Mouse (Mus musculus) left cerebral cortex, adult 9 months (tissue): Measurements from ENCODE around the gene Saa4.
"Not testable (repeated sequence)": the region's sequence is repeated elsewhere in the genome, so short reads cannot be mapped to it uniquely, and the experiment has no call there.

Source experiments
- DNase-seq, 2 experiments: peaks; one replicate each; pipeline ENCODE4 v3.0.0; 2022; ENCODE audit warnings: low spot score in 2 of 2

Saa4 gene

DNA sequence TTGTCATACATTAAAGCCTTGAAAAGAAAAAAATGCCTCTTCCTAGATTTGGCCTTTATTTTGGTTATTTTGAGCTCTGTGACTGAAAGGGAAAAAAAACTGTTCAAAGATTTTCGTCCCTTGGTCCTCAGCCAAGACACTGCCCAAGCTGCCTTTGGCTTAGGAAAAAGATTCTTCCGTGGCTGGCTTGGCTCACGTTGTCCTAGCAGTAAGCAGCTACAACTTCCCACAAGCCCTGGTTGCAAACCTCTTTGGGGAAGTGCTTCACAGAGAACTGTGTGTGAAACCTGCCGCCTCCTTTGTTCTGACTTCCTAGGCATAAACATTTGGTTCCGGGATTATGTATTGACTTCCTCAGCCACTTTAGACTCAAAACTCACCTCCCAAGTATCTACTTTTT, 15.5 kb downstream of the Saa4 start:
- no peak for DNase-seq

DNA sequence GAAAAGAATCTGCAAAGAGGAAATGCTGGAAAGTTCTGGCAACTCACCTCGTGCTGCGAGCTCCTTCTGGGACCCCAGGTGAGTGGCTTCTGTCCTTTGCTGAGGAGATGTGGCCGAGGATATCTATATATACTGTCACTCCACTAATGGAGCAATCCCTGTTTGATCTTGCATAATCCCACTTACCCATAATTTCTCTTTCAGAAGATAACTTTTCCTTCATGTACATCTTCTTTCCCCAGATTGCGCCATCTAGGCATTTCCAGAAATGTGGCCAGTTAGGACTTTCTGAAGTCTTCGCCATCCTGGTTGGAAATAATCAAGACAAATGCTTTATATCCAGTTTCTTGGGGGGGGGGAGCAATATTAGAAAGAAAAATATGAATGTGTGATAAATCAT, 16.8 kb downstream of the Saa4 start, which contains the start of gene Saa3:
Gene Saa3 (minus strand): TSS at position 101 of the 400 bp plus-strand sequence.
- DNase-seq: no peak

DNA sequence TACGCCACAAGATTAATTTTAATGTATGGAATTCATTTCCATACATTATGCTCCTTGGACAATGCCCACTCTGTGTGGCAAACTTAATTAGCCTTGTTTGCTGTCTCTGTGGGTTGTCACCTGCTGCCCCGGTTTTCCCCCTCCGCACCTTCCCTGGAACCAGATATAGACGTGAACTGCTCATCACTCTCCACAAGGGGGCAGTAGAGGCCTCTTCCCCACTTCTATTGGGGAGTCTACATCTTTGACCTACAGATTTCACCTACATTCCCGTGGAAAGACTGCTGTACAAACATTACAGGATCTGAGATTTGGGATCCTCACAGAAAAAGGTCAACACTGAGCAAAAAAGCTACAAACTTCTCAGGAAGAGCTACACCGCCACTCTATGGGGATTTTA, 17.9 kb downstream of the Saa4 start:
- peak in 1 of 2 experiments; percentile 39 for DNase-seq

GRCm38 (mm10) chr7:46712250-46712649, 20.2 kb downstream of the Saa4 start:
- no peak for DNase-seq

DNA sequence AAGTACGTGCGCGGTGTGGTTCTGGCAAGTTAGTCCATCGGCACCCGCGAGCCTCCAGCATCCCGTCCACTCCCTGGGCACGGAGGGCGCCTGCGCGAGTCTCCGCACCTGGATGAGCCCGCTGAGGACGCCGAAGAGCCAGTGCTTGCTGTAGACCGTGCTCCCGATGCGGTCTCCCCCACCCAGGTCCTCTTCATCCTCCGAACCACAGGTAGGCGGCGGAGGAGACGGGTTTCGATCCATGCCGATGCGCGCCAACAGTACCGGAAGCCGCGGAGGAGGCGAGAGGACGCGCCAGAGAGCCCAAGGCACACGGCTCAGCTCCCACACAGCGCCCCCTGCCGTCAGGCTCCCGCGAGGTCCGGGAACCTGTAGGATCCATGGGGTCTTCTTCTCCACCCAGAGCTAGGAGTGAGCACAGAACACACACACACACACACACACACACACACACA, 22.0 kb downstream of the Saa4 start, which contains the start of gene Saal1:
Gene Saal1 (minus strand): TSS at position 291 of the 455 bp plus-strand sequence.
- DNase-seq: peak in 1 of 2 experiments; percentile 76

DNA sequence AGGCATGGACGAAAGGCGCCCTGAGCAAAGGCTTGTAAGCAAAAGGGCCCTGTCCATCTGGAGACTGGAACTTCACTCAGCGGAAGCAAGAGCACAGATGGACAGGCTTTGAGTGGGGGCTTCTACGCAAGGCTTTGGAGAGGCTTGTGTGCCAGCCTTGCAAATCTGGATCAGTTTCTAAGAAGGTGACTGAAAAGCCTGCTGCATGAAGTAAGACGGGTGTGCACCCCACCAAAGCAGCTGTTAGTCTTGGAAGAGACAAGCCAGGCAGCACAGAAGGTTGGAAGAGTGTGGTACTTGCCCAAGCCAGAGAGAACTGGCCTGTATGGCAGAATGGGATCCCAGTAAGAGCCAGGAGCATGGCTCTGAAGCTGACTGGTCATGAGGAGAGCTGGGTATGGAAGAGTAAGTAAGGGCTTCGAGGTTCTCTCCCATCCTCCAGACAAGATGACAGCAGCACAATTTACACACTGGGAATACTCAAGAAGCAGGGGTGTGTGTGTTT, 31.8 kb downstream of the Saa4 start:
- DNase-seq: no peak

DNA sequence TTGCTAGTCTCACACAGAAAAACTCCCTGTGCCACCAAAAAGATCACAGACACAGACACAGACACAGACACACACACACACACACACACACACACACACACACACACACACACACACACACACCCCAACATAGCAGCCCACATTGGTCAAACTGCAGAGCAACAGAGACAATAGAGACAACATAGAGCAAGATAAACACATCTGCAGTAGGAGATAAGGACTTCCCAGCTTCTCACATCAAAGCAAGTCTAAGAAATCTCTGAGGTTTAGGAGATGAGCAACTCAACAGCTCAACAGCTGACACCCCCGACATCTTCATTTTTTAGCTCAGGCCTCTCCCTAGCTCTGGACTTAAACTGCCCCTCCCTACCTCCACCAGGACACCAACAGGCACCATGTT, 35.6 kb downstream of the Saa4 start:
- no peak for DNase-seq

DNA sequence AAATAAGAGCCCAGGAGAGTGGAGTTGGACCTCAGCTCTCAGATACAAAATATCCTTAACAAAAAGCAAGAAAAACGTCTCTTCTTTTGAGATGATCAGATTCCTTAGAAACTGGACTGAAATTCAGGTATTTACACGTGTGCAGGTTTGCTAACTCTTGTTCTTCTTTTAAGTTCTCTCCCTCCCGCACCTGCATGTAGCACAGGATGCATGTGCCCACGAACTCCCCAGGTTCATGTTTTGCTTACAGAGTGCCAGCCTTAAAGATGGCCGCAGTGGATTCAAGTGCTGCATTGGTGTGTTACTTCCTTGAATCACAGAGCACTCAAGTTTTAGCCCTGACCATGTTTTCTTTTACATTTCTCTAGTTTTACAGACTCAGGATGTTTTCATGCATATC, 45.6 kb downstream of the Saa4 start:
- no peak for DNase-seq

GRCm38 (mm10) chr7:46680732-46681131, 51.7 kb downstream of the Saa4 start:
- DNase-seq: no peak

GRCm38 (mm10) chr7:46679044-46679443, 53.4 kb downstream of the Saa4 start:
- not testable (repeated sequence) for DNase-seq

DNA sequence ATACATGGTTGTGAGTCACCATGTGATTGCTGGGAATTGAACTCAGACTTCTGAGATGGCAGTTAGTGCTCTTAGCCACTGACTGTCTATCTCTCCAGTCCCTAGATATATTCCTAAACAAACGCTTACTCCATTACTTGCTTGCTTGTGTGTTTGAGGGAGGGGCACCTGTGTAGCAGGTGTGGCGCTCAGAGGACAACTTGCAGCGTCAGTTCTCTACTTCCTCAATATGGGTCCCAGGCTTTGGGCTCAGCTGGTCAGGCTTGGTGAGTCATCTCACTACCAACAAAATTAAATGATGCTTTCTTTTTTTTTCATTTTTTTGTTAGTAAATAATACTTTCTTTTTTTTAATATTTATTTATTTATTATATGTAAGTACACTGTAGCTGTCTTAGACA, 54.0 kb downstream of the Saa4 start:
- no peak for DNase-seq
